Mouse (Mus musculus): ENCODE results near the gene Gm49721. TPM values are rescaled to one million over a fixed set of nuclear protein-coding genes. Genes with fewer than 3 reads are reported as not detected.
A peak's percentile ranks its signal among the peaks of the same experiment; 100 is the strongest.
"Not testable (repeated sequence)": the region's sequence is repeated elsewhere in the genome, so short reads cannot be mapped to it uniquely, and the experiment has no call there.

Gm49721 gene
- 0.19 and 0.24 TPM in 2 replicates for polyA plus RNA-seq (2015; fragmentation: Nextera tagmentation; extraction: Ambion mirVana)

DNA sequence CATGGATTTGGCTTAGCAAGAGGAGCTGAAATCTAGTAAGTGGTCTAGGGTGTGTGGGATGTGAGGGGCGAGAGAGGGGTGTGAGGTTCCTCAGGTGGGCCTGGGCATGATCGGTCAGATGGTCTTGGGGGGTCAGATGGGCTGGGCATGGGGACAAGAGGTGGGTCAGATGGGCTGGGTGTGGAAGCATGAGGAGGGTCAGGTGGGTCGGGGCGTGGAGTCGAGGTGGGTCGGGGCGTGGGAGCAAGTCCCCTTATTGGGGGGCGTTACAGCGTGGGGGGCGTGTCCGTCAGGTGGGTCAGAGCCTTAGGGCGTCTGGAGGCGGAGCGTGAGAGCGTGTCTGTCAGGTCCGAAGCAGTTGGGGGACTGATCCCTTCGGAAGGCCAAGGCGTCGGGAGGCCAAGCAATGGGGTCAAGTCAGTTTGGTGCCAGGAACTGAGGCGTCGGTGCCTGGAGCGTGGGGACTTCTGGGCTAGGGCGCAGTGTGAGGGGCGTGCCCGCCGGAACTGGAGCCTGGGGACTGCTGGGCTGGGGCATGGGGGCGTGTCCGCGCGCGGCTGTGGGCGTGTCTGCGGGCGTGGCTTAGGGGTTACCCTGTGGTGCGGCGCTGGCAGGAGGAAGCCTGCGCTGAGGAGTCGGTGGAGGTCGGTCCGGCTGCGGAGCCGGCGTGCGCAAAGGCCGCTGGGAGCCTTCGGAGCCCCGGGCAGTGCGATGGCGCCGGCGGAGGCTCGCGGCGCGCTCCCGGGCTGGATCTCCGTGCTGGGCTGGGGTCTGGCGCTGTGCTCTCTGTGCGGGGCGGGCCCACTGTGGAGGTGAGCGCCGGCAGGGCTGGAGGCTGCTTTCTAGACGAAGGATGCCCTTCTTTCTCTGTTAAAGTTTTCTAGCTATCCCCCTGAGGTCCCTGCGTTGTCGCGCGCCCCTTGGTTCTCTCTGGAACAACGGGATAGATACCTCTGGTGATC, at the start of gene Gm49721:
TSS of gene Gm49721 (plus strand) at position 618 of the 962 bp plus-strand sequence.
- peak within 1 kb of the TSS; percentile 54 for H3K4me2 ChIP-seq

GRCm38 (mm10) chr17:6931625-6932024, 47.1 kb upstream of the Gm49721 start:
- H3K4me2 ChIP-seq; H3K27ac ChIP-seq; H3K36me3 ChIP-seq; H3K9me3 ChIP-seq; H3K4me1 ChIP-seq; H3K27me3 ChIP-seq (replicated peaks); H3K9ac ChIP-seq; H3K4me3 ChIP-seq (replicated peaks); ATAC-seq (ENCODE audit: insufficient read depth, low FRiP score, low read depth): not testable (repeated sequence)
- WGBS: 93% methylated on average over 7 of the region's 7 CpGs

More for the DNA sequence above, at the start of gene Gm49721:
- H3K9me3 ChIP-seq; H3K4me1 ChIP-seq; H3K27me3 ChIP-seq (replicated peaks); H3K36me3 ChIP-seq; H3K27ac ChIP-seq: not testable (repeated sequence)
- H3K9ac ChIP-seq: peak within 1 kb of the TSS; percentile 39; the same call in 1 of the 2 replicates
- WGBS: 2% methylated on average over 51 of the region's 68 CpGs
- ATAC-seq (ENCODE audit: insufficient read depth, low FRiP score, low read depth): peak; percentile 98
- H3K4me3 ChIP-seq (replicated peaks): peak within 1 kb of the TSS; percentile 57

GRCm38 (mm10) chr17:6942560-6942959, 36.1 kb upstream of the Gm49721 start:
- not testable (repeated sequence) for H3K36me3 ChIP-seq; H3K9me3 ChIP-seq; H3K27ac ChIP-seq; H3K9ac ChIP-seq; H3K4me3 ChIP-seq (replicated peaks); H3K4me2 ChIP-seq; H3K4me1 ChIP-seq; H3K27me3 ChIP-seq (replicated peaks); ATAC-seq (ENCODE audit: insufficient read depth, low FRiP score, low read depth)
- WGBS: no CpG with 5 or more reads among the region's 4 CpGs

DNA sequence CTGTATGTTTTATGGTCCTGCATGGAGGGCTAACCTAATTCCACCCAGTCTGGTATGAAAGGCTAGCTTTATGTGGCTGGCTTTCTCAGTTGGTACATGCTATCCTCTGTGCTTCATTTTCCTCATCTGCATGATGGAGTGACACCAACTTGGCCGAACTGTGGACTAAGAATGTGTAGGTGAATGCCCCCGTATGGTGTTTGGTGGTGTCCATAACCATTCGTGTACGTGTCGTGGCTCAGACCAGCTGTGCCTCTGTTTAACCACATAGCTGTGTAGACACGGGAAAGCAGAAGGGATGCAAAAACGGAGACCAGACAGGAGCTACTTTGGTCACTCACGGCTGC, 31.1 kb upstream of the Gm49721 start:
- H3K27me3 ChIP-seq (replicated peaks); H3K9ac ChIP-seq; H3K4me1 ChIP-seq; H3K36me3 ChIP-seq; H3K9me3 ChIP-seq; H3K27ac ChIP-seq; ATAC-seq (ENCODE audit: insufficient read depth, low FRiP score, low read depth): not testable (repeated sequence)
- Histone ChIP-seq H3K4me2 (peak overlapping the region; percentile 57), H3K4me3 (replicated peaks) (peak overlapping the region; percentile 61)
- WGBS: no CpG with 5 or more reads among the region's 8 CpGs

DNA sequence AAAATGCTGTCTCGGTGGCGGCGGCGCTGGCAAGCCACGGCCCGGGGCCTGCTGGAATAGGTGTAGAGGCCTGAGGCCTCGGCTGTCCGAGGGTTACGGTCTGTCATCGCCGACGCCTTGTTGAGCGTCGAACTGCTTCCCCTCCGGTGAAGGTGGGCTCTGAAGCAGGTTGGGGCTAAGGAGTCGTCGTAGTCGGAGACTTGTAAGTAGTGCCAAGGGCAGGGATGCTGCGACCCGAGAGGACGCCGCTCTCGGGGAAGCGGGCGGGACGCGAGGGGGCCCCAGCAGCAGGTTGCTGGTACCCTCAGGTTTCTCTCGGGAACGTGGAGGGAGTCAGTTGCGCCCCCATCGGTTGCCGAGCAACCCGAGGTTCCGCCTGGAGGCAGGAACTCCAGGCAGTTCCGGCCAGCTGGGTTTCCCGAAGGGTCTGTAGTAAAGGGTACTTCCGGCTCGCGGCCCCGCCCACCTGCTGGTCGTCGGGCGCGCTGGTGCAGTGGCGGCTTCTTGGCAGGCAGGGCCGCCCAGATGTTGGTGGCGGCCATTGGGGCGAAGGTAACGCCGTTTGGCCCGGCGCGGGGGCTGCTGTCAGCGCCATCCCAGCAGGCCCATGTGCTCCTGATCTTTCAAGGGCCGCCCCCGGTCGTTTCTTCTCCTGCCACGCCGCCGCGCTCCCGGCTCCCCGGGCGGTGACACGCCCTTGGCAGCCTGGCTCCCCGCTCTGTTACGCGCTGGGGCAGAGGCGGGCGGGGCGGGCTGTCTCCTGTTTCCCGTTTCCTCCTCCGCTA, 30.5 kb upstream of the Gm49721 start, which contains the start of gene Rsph3b:
TSS of gene Rsph3b (minus strand) at position 699 of the 785 bp plus-strand sequence.
- not testable (repeated sequence) for H3K4me1 ChIP-seq; H3K36me3 ChIP-seq; H3K27me3 ChIP-seq (replicated peaks); H3K9me3 ChIP-seq
- Histone ChIP-seq H3K4me2 (peak within 1 kb of the TSS; percentile 57), H3K27ac (peak within 1 kb of the TSS; percentile 92), H3K9ac (peak within 1 kb of the TSS; percentile 29; the same call in 1 of the 2 replicates), H3K4me3 (replicated peaks) (peak within 1 kb of the TSS; percentile 61)
- WGBS: under 1% methylated on average over 72 of the region's 73 CpGs
- peak; percentile 96 for ATAC-seq (ENCODE audit: insufficient read depth, low FRiP score, low read depth)

- H3K9ac ChIP-seq; H3K27me3 ChIP-seq (replicated peaks); H3K9me3 ChIP-seq; H3K4me1 ChIP-seq; H3K36me3 ChIP-seq: not testable (repeated sequence)
- Histone ChIP-seq H3K4me3 (replicated peaks) (peak overlapping the region; percentile 61), H3K4me2 (peak overlapping the region; percentile 57), H3K27ac (peak overlapping the region; percentile 92)
- 0 out of 2 replicates have a peak, but pooled peaks have one; percentile 1 for ATAC-seq (ENCODE audit: insufficient read depth, low FRiP score, low read depth)
- WGBS: 9% methylated on average over 9 of the region's 9 CpGs
Observed at GRCm38 (mm10) chr17:6948769-6949228, 29.9 kb upstream of the Gm49721 start.

DNA sequence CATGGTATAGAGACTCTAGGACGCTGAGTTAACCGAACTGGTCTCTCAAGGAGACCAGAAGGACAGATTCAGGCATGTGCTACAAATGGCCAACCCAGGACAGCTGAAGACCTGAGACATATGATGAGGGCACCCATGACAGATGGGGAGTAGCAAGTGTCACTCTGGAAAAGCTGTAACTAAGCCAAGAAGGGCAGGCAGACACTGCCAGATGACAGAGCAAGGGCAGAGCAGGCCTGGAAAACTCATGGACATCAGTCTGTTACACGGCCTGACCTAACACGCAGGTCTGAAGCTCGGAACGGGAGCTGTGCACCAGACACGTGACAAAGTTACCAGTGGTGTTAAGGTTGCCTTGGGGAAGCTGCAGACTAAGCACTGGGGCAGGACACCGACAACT, 19.8 kb upstream of the Gm49721 start:
- H3K9ac ChIP-seq; H3K27ac ChIP-seq; ATAC-seq (ENCODE audit: insufficient read depth, low FRiP score, low read depth); H3K4me3 ChIP-seq (replicated peaks); H3K9me3 ChIP-seq; H3K36me3 ChIP-seq; H3K4me2 ChIP-seq; H3K4me1 ChIP-seq; H3K27me3 ChIP-seq (replicated peaks): not testable (repeated sequence)
- WGBS: 83% methylated on average over 7 of the region's 8 CpGs

- not testable (repeated sequence) for H3K27me3 ChIP-seq (replicated peaks); H3K9me3 ChIP-seq; H3K27ac ChIP-seq; H3K9ac ChIP-seq; H3K36me3 ChIP-seq; ATAC-seq (ENCODE audit: insufficient read depth, low FRiP score, low read depth); H3K4me1 ChIP-seq
- Histone ChIP-seq H3K4me3 (replicated peaks) (peak overlapping the region; percentile 53), H3K4me2 (peak overlapping the region; percentile 41)
- WGBS: 57% methylated on average over 5 of the region's 6 CpGs
Observed at GRCm38 (mm10) chr17:6959543-6960259, 19.0 kb upstream of the Gm49721 start.

DNA sequence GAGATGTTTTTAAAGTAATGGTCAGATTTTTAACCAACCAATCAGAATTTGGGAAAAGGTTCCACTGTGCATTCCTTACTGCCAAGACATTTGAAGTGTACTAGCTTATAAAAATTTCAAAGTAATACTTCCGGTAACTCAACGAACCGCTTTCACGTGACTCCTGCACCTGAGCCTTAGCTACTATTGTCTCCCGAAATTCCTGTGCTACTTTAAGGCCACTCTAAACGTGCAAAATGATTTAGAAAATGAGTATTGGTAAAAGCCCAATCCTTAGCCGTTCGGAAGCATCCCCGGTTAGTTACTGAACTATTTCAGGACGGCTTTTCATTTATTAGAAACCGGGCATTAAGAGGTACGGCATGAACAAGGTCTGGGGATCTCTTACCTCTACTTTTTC, 18.4 kb upstream of the Gm49721 start:
- H3K4me2 ChIP-seq: peak overlapping the region; percentile 41
- ATAC-seq (ENCODE audit: insufficient read depth, low FRiP score, low read depth); H3K36me3 ChIP-seq; H3K27ac ChIP-seq; H3K27me3 ChIP-seq (replicated peaks); H3K9me3 ChIP-seq; H3K4me1 ChIP-seq; H3K9ac ChIP-seq: not testable (repeated sequence)
- 1% methylated on average over 12 of the region's 12 CpGs for WGBS
- H3K4me3 ChIP-seq (replicated peaks): peak overlapping the region; percentile 53

GRCm38 (mm10) chr17:6960776-6961175, 17.9 kb upstream of the Gm49721 start, which contains the start of gene Tagap1:
Gene Tagap1, minus strand, starts transcription at chr17:6961156.
- not testable (repeated sequence) for H3K4me1 ChIP-seq; ATAC-seq (ENCODE audit: insufficient read depth, low FRiP score, low read depth); H3K9me3 ChIP-seq; H3K27me3 ChIP-seq (replicated peaks); H3K36me3 ChIP-seq
- Histone ChIP-seq H3K4me3 (replicated peaks) (peak within 1 kb of the TSS; percentile 53), H3K4me2 (peak within 1 kb of the TSS; percentile 48), H3K9ac (peak within 1 kb of the TSS; percentile 37; the same call in 1 of the 2 replicates), H3K27ac (peak within 1 kb of the TSS; percentile 54; the same call in 1 of the 2 replicates)
- WGBS: under 1% methylated on average over 20 of the region's 51 CpGs

- H3K36me3 ChIP-seq; H3K27ac ChIP-seq; H3K9me3 ChIP-seq; H3K4me1 ChIP-seq; H3K9ac ChIP-seq; H3K27me3 ChIP-seq (replicated peaks): not testable (repeated sequence)
- H3K4me2 ChIP-seq: peak overlapping the region; percentile 48
- peak; percentile 98 for ATAC-seq (ENCODE audit: insufficient read depth, low FRiP score, low read depth)
- under 1% methylated on average over 22 of the region's 48 CpGs for WGBS
- peak overlapping the region; percentile 31 for H3K4me3 ChIP-seq (replicated peaks)
Observed at GRCm38 (mm10) chr17:6961181-6962000, 17.3 kb upstream of the Gm49721 start.

All from stomach, embryonic 15.5 days (tissue).